Mouse (Mus musculus): Measurements from ENCODE around the gene Stil. TPM values are rescaled to one million over a fixed set of nuclear protein-coding genes. Genes with fewer than 3 reads are reported as not detected.
A peak's percentile ranks its signal among the peaks of the same experiment; 100 is the strongest.

Gene Stil
- polyA plus RNA-seq, 1 experiment from 2014 or later = 18.1 TPM

GRCm38 (mm10) chr4:115019997-115020396 lies 20.0 kb downstream of the Stil start:
- H3K4me1 ChIP-seq (replicated peaks; ENCODE audit: control insufficient read depth, insufficient read depth, low read length) = no peaks in the 10 kb centered on the region
- 88% methylated on average over 3 of the region's 3 CpGs for WGBS
- ATAC-seq (ENCODE audit: low read depth) = no peak

GRCm38 (mm10) chr4:115035043-115035442 lies 35.1 kb downstream of the Stil start:
- no peak for ATAC-seq (ENCODE audit: low read depth)
- H3K4me2 ChIP-seq (ENCODE audit: low read depth, low read length) = no peak overlapping the region
- H3K4me3 ChIP-seq (ENCODE audit: low read length) = no peak overlapping the region
- H3K9ac ChIP-seq (ENCODE audit: low read length) = no peak overlapping the region
- H3K27ac ChIP-seq (ENCODE audit: low read length) = no peak overlapping the region
- no peaks in the 10 kb centered on the region for H3K4me1 ChIP-seq (replicated peaks; ENCODE audit: control insufficient read depth, insufficient read depth, low read length)
- WGBS = 69% methylated on average over 6 of the region's 6 CpGs
- H3K27me3 ChIP-seq (ENCODE audit: control insufficient read depth, insufficient read depth, low read depth, low read length) = no peaks in the 10 kb centered on the region
- H3K9me3 ChIP-seq (ENCODE audit: control insufficient read depth, low read length) = no peaks in the 10 kb centered on the region
- H3K36me3 ChIP-seq (ENCODE audit: control insufficient read depth, insufficient read depth, low read length) = peaks cover 12% of the 10 kb centered on the region

More at GRCm38 (mm10) chr4:115019997-115020396, 20.0 kb downstream of the Stil start:
- no peak overlapping the region for H3K4me2 ChIP-seq (ENCODE audit: low read depth, low read length)
- H3K4me3 ChIP-seq (ENCODE audit: low read length) = no peak overlapping the region
- no peaks in the 10 kb centered on the region for H3K27me3 ChIP-seq (ENCODE audit: control insufficient read depth, insufficient read depth, low read depth, low read length)
- H3K27ac ChIP-seq (ENCODE audit: low read length) = no peak overlapping the region
- peaks cover 29% of the 10 kb centered on the region for H3K36me3 ChIP-seq (ENCODE audit: control insufficient read depth, insufficient read depth, low read length)
- no peaks in the 10 kb centered on the region for H3K9me3 ChIP-seq (ENCODE audit: control insufficient read depth, low read length)
- H3K9ac ChIP-seq (ENCODE audit: low read length) = no peak overlapping the region

- no peak overlapping the region for H3K4me3 ChIP-seq (ENCODE audit: low read length)
- H3K4me1 ChIP-seq (replicated peaks; ENCODE audit: control insufficient read depth, insufficient read depth, low read length) = no peaks in the 10 kb centered on the region
- no peaks in the 10 kb centered on the region for H3K27me3 ChIP-seq (ENCODE audit: control insufficient read depth, insufficient read depth, low read depth, low read length)
- no peak overlapping the region for H3K9ac ChIP-seq (ENCODE audit: low read length)
- peaks cover 29% of the 10 kb centered on the region for H3K36me3 ChIP-seq (ENCODE audit: control insufficient read depth, insufficient read depth, low read length)
- H3K9me3 ChIP-seq (ENCODE audit: control insufficient read depth, low read length) = no peaks in the 10 kb centered on the region
- ATAC-seq (ENCODE audit: low read depth) = no peak
- 37% methylated on average over 4 of the region's 4 CpGs for WGBS
- H3K4me2 ChIP-seq (ENCODE audit: low read depth, low read length) = no peak overlapping the region
- no peak overlapping the region for H3K27ac ChIP-seq (ENCODE audit: low read length)
These were observed 38.3 kb downstream of the Stil start for GRCm38 (mm10) chr4:115038242-115038641.

- no peak for ATAC-seq (ENCODE audit: low read depth)
- whole genome bisulfite sequencing = 76% methylated on average over 3 of the region's 3 CpGs
- H3K9me3 ChIP-seq (ENCODE audit: control insufficient read depth, low read length) = no peaks in the 10 kb centered on the region
- H3K27ac ChIP-seq (ENCODE audit: low read length) = no peak overlapping the region
- no peak overlapping the region for H3K9ac ChIP-seq (ENCODE audit: low read length)
- no peaks in the 10 kb centered on the region for H3K4me1 ChIP-seq (replicated peaks; ENCODE audit: control insufficient read depth, insufficient read depth, low read length)
- peaks cover 4% of the 10 kb centered on the region for H3K27me3 ChIP-seq (ENCODE audit: control insufficient read depth, insufficient read depth, low read depth, low read length)
- H3K4me2 ChIP-seq (ENCODE audit: low read depth, low read length) = no peak overlapping the region
- no peak overlapping the region for H3K4me3 ChIP-seq (ENCODE audit: low read length)
- peaks cover 21% of the 10 kb centered on the region for H3K36me3 ChIP-seq (ENCODE audit: control insufficient read depth, insufficient read depth, low read length)
These were observed 45.7 kb downstream of the Stil start for GRCm38 (mm10) chr4:115045621-115046020.

GRCm38 (mm10) chr4:115047750-115048149 lies 47.8 kb downstream of the Stil start:
- 4% methylated on average over 5 of the region's 5 CpGs for WGBS
- Histone ChIP-seq H3K9me3 (ENCODE audit: control insufficient read depth, low read length) (no peaks in the 10 kb centered on the region), H3K36me3 (ENCODE audit: control insufficient read depth, insufficient read depth, low read length) (0 out of 2 replicates have a peak, but pooled peaks cover 2% of the 10 kb centered on the region), H3K4me2 (ENCODE audit: low read depth, low read length) (no peak overlapping the region), H3K27me3 (ENCODE audit: control insufficient read depth, insufficient read depth, low read depth, low read length) (peaks cover 23% of the 10 kb centered on the region), H3K27ac (ENCODE audit: low read length) (no peak overlapping the region), H3K9ac (ENCODE audit: low read length) (no peak overlapping the region), H3K4me1 (replicated peaks; ENCODE audit: control insufficient read depth, insufficient read depth, low read length) (peaks cover 8% of the 10 kb centered on the region; the same call in 1 of the 2 replicates), H3K4me3 (ENCODE audit: low read length) (no peak overlapping the region)
- no peak; the same call in 1 of the 2 replicates for ATAC-seq (ENCODE audit: low read depth)

GRCm38 (mm10) chr4:115048190-115048589 lies 48.2 kb downstream of the Stil start:
- Histone ChIP-seq H3K4me2 (ENCODE audit: low read depth, low read length) (no peak overlapping the region), H3K4me3 (ENCODE audit: low read length) (no peak overlapping the region), H3K9ac (ENCODE audit: low read length) (no peak overlapping the region), H3K27ac (ENCODE audit: low read length) (no peak overlapping the region), H3K27me3 (ENCODE audit: control insufficient read depth, insufficient read depth, low read depth, low read length) (peaks cover 27% of the 10 kb centered on the region), H3K9me3 (ENCODE audit: control insufficient read depth, low read length) (no peaks in the 10 kb centered on the region), H3K4me1 (replicated peaks; ENCODE audit: control insufficient read depth, insufficient read depth, low read length) (peaks cover 10% of the 10 kb centered on the region; the same call in 1 of the 2 replicates), H3K36me3 (ENCODE audit: control insufficient read depth, insufficient read depth, low read length) (no peaks in the 10 kb centered on the region)
- 52% methylated on average over 8 of the region's 8 CpGs for WGBS
- no peak for ATAC-seq (ENCODE audit: low read depth)

GRCm38 (mm10) chr4:115051245-115051644 lies 51.3 kb downstream of the Stil start:
- 72% methylated on average over 5 of the region's 5 CpGs for WGBS
- ATAC-seq (ENCODE audit: low read depth) = no peak
- peaks cover 55% of the 10 kb centered on the region for H3K27me3 ChIP-seq (ENCODE audit: control insufficient read depth, insufficient read depth, low read depth, low read length)

GRCm38 (mm10) chr4:115052343-115053005 lies 52.5 kb downstream of the Stil start:
- peak overlapping the region; percentile 14; the same call in 1 of the 2 replicates for H3K9ac ChIP-seq (ENCODE audit: low read length)
- peak; percentile 82 for ATAC-seq (ENCODE audit: low read depth)

More at GRCm38 (mm10) chr4:115051245-115051644, 51.3 kb downstream of the Stil start:
- no peaks in the 10 kb centered on the region for H3K9me3 ChIP-seq (ENCODE audit: control insufficient read depth, low read length)
- no peaks in the 10 kb centered on the region for H3K36me3 ChIP-seq (ENCODE audit: control insufficient read depth, insufficient read depth, low read length)
- H3K4me1 ChIP-seq (replicated peaks; ENCODE audit: control insufficient read depth, insufficient read depth, low read length) = peaks cover 10% of the 10 kb centered on the region
- no peak overlapping the region for H3K4me3 ChIP-seq (ENCODE audit: low read length)
- no peak overlapping the region for H3K27ac ChIP-seq (ENCODE audit: low read length)
- no peak overlapping the region for H3K4me2 ChIP-seq (ENCODE audit: low read depth, low read length)
- H3K9ac ChIP-seq (ENCODE audit: low read length) = no peak overlapping the region

GRCm38 (mm10) chr4:115055044-115055443 lies 55.1 kb downstream of the Stil start:
- Histone ChIP-seq H3K4me1 (replicated peaks; ENCODE audit: control insufficient read depth, insufficient read depth, low read length) (peaks cover 20% of the 10 kb centered on the region), H3K27me3 (ENCODE audit: control insufficient read depth, insufficient read depth, low read depth, low read length) (peaks cover 80% of the 10 kb centered on the region), H3K27ac (ENCODE audit: low read length) (no peak overlapping the region), H3K9me3 (ENCODE audit: control insufficient read depth, low read length) (no peaks in the 10 kb centered on the region), H3K4me2 (ENCODE audit: low read depth, low read length) (no peak overlapping the region), H3K4me3 (ENCODE audit: low read length) (no peak overlapping the region), H3K9ac (ENCODE audit: low read length) (no peak overlapping the region), H3K36me3 (ENCODE audit: control insufficient read depth, insufficient read depth, low read length) (no peaks in the 10 kb centered on the region)
- ATAC-seq (ENCODE audit: low read depth) = no peak
- WGBS = 14% methylated on average over 2 of the region's 2 CpGs

More at GRCm38 (mm10) chr4:115052343-115053005, 52.5 kb downstream of the Stil start:
- H3K27me3 ChIP-seq (ENCODE audit: control insufficient read depth, insufficient read depth, low read depth, low read length) = peaks cover 60% of the 10 kb centered on the region
- peak overlapping the region; percentile 27 for H3K4me3 ChIP-seq (ENCODE audit: low read length)
- H3K27ac ChIP-seq (ENCODE audit: low read length) = peak overlapping the region; percentile 65
- WGBS = 1% methylated on average over 35 of the region's 36 CpGs
- no peaks in the 10 kb centered on the region for H3K9me3 ChIP-seq (ENCODE audit: control insufficient read depth, low read length)
- peak overlapping the region; percentile 49 for H3K4me2 ChIP-seq (ENCODE audit: low read depth, low read length)
- peaks cover 20% of the 10 kb centered on the region for H3K4me1 ChIP-seq (replicated peaks; ENCODE audit: control insufficient read depth, insufficient read depth, low read length)
- no peaks in the 10 kb centered on the region for H3K36me3 ChIP-seq (ENCODE audit: control insufficient read depth, insufficient read depth, low read length)
